Mouse (Mus musculus) layer of hippocampus, adult 2 months (tissue): ENCODE results near the gene Clec2e. TPM values are rescaled to one million over a fixed set of nuclear protein-coding genes. Genes with fewer than 3 reads are reported as not detected.
"Not testable (repeated sequence)": the region's sequence is repeated elsewhere in the genome, so short reads cannot be mapped to it uniquely, and the experiment has no call there.

Experiments used
- DNase-seq, 2 experiments: peaks; one replicate each; pipeline ENCODE4 v3.0.0; 2022; ENCODE audit warnings: low spot score in 2 of 2
- H3K27ac ChIP-seq: fragments of 200-600 bp; 2 replicates; pipeline ENCODE4 v1.8.1; 2022
- H3K4me3 ChIP-seq: fragments of 200-600 bp; 2 replicates; pipeline ENCODE4 v1.8.1; 2022; ENCODE audit warnings: mild to moderate bottlenecking
- CTCF ChIP-seq: fragments of 200-600 bp; conservative IDR thresholded peaks from 2 replicates; pipeline ENCODE4 v1.8.1; 2022; ENCODE audit warnings: antibody characterized with exemption, mild to moderate bottlenecking, moderate library complexity
- total RNA-seq, 2 experiments: library from RNA; stranded (reverse); gene quantifications; 2 replicates each; pipeline ENCODE4 v1.2.3; 2021

Gene Clec2e
- total RNA-seq, 2 experiments from 2014 or later = not detected

DNA sequence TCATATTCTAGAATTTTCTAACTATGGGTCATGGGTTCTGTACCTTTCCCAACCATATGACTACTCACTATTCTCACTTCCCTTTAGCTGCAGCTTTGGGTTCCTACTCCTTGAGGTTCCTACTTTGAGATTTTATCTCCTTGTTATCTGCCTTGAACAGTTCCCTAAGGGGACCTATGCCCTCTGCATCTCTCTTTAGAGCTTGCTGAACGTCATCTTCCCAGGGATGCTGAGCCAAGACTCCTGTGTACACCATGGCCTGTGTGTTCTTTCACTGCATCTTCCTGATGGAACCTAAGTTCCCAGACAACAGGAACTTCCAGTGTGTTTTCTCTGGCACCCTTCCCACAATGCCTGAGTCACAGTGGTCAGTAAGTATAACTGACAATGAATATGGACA lies 2.8 kb downstream of the Clec2e start:
- Histone ChIP-seq H3K4me3 (no peak overlapping the region), H3K27ac (no peak overlapping the region)
- DNase-seq = no peak
- no peak for TF ChIP-seq CTCF

DNA sequence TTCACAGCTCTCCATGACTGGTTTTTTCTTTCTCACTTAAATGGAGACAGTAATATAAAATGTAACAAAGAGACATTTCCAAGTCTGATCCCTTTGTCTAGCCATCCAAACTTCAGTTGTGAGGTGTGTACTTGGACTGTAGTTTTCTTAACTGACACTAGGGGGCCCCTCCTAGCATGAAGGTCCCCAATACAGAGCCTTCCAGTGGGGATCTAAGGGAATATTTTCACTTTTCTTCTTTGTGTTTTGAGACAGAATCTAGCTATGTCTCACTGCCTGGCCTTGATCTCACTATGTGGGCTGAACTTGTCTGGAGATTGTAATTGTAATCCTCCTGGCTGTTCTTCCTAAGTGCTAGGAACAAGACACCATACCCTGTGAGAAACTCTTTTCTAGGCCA lies 5.5 kb downstream of the Clec2e start:
- H3K27ac ChIP-seq = no peak overlapping the region
- TF ChIP-seq CTCF = peak; percentile 93
- no peak overlapping the region for H3K4me3 ChIP-seq
- peak in 1 of 2 experiments; percentile 10 for DNase-seq

DNA sequence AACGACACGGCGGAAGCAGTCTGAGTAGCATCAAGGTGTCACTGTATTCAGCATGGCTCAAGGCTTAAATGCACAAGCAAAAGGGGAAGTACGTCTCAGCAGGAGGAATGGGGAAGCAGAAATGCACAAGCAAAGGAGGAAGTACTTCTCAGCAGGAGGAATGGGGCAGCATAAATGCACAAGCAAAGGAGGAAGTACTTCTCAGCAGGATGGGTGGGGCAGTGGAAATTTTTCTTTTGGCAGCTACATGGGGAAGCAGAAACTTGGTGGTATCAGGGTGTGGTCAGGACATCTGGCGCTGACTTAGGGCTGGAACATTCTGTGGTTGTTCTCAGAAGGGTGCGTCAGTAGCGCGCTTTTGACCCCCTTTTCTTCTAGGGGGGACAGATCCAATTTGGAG lies 12.1 kb downstream of the Clec2e start:
- DNase-seq, H3K4me3 ChIP-seq, H3K27ac ChIP-seq: not testable (repeated sequence)

DNA sequence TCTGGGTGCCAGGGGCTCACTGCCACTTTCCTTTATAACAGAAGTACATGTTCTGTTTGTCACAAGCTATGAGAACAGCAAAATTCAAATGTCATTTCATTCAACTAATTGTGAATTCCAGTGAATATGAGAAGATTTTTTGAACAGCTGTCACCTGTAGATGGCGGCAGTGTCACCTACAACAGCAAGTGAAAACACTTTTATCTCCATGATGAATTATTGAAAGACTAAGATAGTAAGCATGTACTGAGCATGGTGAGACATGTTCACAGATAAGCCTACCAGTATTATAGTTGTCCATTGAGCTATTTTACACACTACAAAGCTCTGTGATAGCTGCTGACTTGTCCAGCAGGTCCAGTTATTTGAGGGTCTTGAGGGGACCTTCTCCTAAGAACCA lies 12.6 kb downstream of the Clec2e start:
- DNase-seq = no peak
- H3K4me3 ChIP-seq = no peak overlapping the region
- H3K27ac ChIP-seq = no peak overlapping the region
- peak; percentile 77 for TF ChIP-seq CTCF

DNA sequence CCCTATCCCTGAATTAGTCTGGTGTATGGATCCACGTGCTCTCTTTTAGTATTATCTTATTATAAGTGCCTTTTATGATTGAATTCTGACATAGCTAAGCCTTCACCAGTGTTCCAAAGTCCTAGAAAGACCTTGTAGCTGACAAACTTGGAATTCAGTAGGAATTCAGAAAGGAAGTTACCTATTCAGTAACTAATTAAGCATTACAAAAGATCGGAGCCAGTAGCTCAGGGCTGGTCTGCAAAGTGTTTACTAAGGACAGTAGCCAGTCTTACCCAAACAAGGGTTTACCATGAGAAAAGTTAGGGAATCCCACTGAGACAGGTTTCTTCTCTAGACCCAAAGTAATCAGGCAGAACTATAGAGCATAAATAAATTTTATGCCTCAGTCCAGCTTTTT lies 14.7 kb downstream of the Clec2e start:
- not testable (repeated sequence) for H3K27ac ChIP-seq, H3K4me3 ChIP-seq, DNase-seq

DNA sequence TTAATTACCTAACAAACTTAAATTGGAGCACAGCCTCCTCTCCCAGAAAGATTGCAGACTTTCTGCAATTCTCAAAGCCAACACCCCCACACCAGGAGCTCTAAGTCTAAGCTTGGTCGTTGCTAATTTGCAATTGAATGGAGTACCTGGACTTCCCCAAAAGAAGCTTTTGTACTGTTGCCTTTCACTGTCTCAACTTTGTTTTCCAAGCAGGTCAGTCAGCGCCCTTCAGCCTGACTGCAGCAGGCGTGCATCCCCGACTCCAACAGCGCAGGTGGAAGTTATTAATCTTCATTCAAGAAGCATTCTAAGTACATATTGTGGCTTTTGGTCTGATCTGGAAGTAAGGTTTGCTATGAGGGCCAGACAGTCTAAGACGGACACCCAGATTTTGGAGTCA lies 15.6 kb downstream of the Clec2e start:
- TF ChIP-seq CTCF = no peak
- no peak for DNase-seq
- no peak overlapping the region for H3K27ac ChIP-seq
- H3K4me3 ChIP-seq = no peak overlapping the region

DNA sequence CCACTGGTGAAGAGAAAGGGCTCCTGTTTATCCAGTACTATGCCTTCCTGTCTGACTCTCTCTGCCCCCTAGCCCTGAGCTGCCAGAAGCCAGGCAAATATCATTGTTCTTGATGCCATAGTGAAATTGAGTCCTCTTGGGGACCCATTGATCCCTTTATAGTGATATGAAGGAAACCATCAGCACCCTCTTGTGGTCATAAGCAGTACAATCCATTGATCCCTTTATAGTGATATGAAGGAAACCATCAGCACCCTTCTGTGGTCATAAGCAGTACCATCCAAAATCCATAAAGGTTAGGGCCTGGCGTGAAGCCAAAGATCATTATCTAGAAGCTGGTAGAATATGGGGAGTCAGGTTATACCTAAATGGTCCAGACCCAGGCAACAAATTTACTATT lies 33.7 kb downstream of the Clec2e start:
- no peak overlapping the region for H3K4me3 ChIP-seq
- peak; percentile 29 to 44 for DNase-seq
- H3K27ac ChIP-seq = no peak overlapping the region
- peak; percentile 91 for TF ChIP-seq CTCF

DNA sequence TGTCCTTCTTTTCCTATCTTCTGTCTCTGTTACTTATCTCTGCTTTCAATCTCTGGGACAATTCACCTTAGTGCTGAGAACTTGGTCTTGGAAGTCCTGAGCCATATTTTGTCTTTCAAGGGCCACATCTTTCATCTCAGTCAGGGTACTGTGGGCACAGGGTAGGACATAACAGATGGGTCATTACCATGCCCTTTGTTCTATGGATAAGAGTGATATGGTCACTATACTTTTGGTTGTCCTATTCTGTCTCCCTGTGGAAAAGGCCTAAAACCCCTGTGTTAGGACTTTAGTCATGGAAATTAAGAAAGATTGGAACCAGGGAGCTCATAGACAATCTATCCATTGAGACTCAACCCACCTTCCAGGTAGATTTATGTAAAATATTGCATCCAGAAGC lies 34.2 kb downstream of the Clec2e start:
- DNase-seq = no peak
- no peak for TF ChIP-seq CTCF

DNA sequence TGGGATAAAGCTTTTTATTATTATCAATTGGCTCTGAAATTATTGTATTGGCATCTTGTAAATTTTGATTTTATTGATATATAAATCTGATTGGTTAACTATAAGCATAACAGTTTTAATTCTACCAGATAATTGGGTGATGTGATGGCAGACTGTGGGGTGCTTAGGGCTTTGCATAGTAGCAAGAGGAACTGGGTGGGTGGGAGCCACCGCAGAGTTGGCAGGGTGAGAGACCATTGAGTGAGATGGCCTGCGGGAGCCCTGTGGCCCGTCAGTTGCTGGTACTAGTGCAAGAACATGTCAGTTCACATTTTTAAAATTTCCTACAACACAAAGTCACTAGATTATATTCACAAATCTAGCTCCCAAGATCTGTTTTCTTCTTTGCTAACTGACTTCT lies 34.9 kb downstream of the Clec2e start:
- Histone ChIP-seq H3K4me3 (no peak overlapping the region), H3K27ac (no peak overlapping the region)
- no peak for DNase-seq
- no peak for TF ChIP-seq CTCF

More for the DNA sequence above, 34.2 kb downstream of the Clec2e start:
- Histone ChIP-seq H3K27ac (no peak overlapping the region), H3K4me3 (no peak overlapping the region)

DNA sequence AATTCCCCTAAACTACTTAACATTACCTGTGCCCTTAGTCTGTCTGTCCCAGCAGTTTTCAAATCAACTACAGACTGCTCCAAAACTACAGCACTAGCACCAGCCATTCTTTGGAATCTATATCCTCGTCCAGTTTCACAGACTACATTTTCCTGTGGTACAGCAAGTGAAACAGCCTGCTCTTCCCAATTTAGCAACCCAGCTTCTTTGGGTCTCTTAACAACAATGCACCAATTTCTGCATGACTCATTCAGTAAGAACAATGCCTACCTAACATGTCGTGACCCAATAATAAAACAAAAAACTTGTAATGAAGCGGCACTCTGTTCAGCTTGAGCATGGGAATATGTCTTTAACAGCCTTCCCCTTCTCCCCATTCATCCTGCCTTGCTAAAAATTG lies 35.3 kb downstream of the Clec2e start:
- no peak for DNase-seq
- TF ChIP-seq CTCF = no peak
- H3K4me3 ChIP-seq = no peak overlapping the region
- no peak overlapping the region for H3K27ac ChIP-seq

DNA sequence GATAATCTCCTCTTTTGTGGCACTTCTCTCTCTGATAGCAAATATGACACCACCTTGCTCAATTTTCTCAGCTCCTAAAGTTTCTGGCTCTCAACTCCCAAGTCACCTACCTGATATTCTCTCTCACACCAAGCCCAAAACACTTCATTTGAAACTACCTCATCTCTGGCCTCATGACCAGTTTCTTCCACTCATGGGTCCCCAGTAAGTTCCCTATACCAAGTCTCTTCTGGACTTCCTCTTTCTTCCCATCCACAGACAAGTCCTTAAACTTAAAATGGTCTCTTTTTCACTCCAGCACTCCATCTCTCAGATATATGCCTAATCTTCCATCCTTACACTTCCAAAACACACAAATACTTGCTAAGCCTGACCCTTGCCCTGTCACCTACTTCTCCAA lies 42.7 kb downstream of the Clec2e start:
- no peak overlapping the region for H3K4me3 ChIP-seq
- TF ChIP-seq CTCF = no peak
- no peak overlapping the region for H3K27ac ChIP-seq
- no peak for DNase-seq

DNA sequence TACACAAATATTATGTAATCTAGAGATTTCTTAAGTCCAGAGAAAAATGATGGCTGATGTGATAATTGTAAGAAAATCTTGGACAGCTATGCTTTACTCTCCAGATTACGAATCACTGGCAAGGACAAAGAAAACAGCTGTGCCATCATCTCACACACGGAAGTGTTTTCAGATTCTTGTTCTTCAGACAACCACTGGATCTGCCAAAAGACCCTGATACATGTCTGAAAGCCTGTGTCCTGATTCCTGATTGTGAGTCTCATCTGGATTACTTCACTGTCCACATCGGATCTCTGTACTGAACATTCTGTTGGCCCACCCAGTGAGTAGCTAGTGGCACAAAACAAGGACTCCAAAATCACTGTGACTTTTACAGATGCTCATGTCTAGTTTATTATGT lies 44.5 kb downstream of the Clec2e start:
- DNase-seq = no peak
- no peak overlapping the region for H3K4me3 ChIP-seq
- no peak overlapping the region for H3K27ac ChIP-seq
- no peak for TF ChIP-seq CTCF

DNA sequence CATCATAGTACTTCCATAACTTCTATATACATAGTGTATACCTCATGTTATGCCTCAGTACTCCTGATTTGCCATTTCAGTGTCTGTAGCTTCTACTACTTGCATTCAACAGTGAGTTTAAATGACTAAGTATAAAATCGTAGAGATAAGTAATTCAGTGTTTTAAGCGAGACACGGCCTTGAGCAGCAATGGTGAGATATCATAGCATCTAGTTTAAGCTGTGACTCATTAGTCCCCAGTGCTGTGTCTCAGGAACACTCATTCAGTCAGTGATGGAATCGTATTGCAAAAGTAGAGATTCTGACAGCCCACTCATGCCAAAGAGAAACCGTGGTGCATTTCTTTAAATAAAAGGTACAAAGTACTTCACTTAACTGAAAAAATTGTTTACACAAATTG lies 49.0 kb downstream of the Clec2e start:
- H3K4me3 ChIP-seq = no peak overlapping the region
- H3K27ac ChIP-seq = no peak overlapping the region
- no peak for DNase-seq
- no peak for TF ChIP-seq CTCF

DNA sequence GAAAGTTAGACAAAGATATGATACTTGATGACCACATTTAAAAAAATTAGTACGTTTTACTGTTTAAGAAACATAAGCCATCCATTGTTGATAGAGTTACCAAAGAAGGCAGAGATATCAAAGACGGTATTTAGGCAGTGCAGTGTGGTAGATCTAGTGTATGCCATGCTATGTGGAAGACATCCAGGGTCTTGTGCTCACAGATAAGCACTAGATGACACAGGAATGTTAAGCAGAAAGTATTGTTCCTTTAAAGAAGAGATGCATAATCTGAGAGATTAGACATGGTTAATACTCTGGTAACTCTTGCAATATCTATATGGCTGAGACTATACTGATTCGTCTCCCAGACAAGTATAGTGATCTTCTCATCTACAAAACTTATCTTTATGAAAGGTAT lies 49.6 kb downstream of the Clec2e start:
- no peak for TF ChIP-seq CTCF

DNA sequence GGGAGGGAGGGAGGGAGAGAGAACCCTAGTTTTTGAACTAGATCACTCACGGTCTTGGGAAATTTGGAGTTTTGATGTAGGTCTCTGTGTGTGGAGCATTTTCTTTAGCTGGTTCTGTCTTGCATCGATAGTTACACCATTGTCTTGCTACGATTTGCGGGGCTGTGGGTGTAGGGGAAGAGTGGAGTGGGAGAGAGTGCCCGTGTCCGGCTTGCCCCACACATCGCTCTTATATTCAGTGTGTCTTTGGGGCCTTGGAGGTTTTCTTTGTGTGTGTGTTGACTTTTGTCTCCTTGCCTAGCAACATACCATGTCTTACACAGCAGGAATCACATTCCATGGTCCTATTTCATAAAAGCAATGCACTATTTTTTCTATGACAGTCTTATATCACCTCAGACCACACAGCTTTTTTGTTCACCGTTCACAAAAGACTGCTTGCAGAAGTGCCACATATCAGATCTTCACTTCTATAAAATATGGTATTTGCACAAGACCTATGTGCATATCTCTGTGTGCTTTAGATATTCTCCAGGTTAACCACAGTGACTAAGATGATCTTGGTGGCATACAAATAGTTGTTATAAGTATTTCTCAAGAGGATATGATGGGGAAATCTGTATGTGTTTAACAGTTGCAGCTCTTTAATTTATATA lies 51.0 kb downstream of the Clec2e start:
- no peak for TF ChIP-seq CTCF
- H3K4me3 ChIP-seq = no peak overlapping the region
- no peak overlapping the region for H3K27ac ChIP-seq
- DNase-seq = no peak

More for the DNA sequence above, 49.6 kb downstream of the Clec2e start:
- no peak for DNase-seq
- Histone ChIP-seq H3K27ac (no peak overlapping the region), H3K4me3 (no peak overlapping the region)
